Mouse (Mus musculus) heart, embryonic 10.5 days (tissue): ENCODE measurements at regions not wholly inside any gene's neighbourhood (a gene's known extent, or its start where the extent isn't known, plus 50 kb on each side); places are given as distances from the start of the nearest gene placed in this dataset.

Experiments used
- DNase-seq: peaks from one replicate; pipeline ENCODE4 v3.0.0-alpha.2; 2017; ENCODE audit warnings: low spot score
- H3K27ac ChIP-seq: fragments of 300-500 bp; sonication (generic); 2 replicates; pipeline ENCODE4 v1.5.1; 2016; ENCODE audit warnings: mild to moderate bottlenecking
- H3K27me3 ChIP-seq: fragments of 300-500 bp; sonication (generic); 2 replicates; pipeline ENCODE4 v1.6.1; 2016; ENCODE audit warnings: mild to moderate bottlenecking; ENCODE audit not compliant: poor library complexity, insufficient read depth, severe bottlenecking
- H3K36me3 ChIP-seq: fragments of 300-500 bp; sonication (generic); 2 replicates; pipeline ENCODE4 v1.6.1; 2016; ENCODE audit warnings: mild to moderate bottlenecking, moderate library complexity
- H3K4me1 ChIP-seq: fragments of 300-500 bp; sonication (generic); 2 replicates; pipeline ENCODE4 v1.6.1; 2016; ENCODE audit warnings: mild to moderate bottlenecking
- H3K4me3 ChIP-seq: fragments of 300-500 bp; sonication (generic); 2 replicates; pipeline ENCODE4 v1.5.1; 2016; ENCODE audit warnings: mild to moderate bottlenecking, moderate library complexity
- H3K9me3 ChIP-seq: fragments of 300-500 bp; sonication (generic); 2 replicates; pipeline ENCODE4 v1.6.1; 2016; ENCODE audit warnings: mild to moderate bottlenecking, moderate library complexity
- WGBS: fragments of 180-500 bp; shearing (Covaris S2); methylation state at CpG from one replicate; pipeline ENCODE4 v1.1.7; 2016; 5-methylcytosine and 5-hydroxymethylcytosine counted together

GRCm38 (mm10) chr9:100359934-100360716, 126.5 kb downstream of the Il20rb start:
- no peak for DNase-seq
- no peak overlapping the region for H3K4me3 ChIP-seq
- no peak overlapping the region for H3K27ac ChIP-seq
- no peaks in the 10 kb centered on the region for H3K9me3 ChIP-seq
- WGBS, result 77% methylated on average over 9 of the region's 9 CpGs
- 0 out of 2 replicates have a peak, but pooled peaks cover 5% of the 10 kb centered on the region for H3K4me1 ChIP-seq
- H3K27me3 ChIP-seq, result no peaks in the 10 kb centered on the region
- no peaks in the 10 kb centered on the region for H3K36me3 ChIP-seq

- Histone ChIP-seq H3K4me3 (peak overlapping the region; percentile 18; the same call in 1 of the 2 replicates), H3K27ac (no peak overlapping the region), H3K36me3 (no peaks in the 10 kb centered on the region), H3K9me3 (no peaks in the 10 kb centered on the region), H3K4me1 (0 out of 2 replicates have a peak, but pooled peaks cover 5% of the 10 kb centered on the region), H3K27me3 (no peaks in the 10 kb centered on the region)
- WGBS, result 29% methylated on average over 12 of the region's 12 CpGs
- DNase-seq, result no peak
These were observed 129.0 kb downstream of the Il20rb start for GRCm38 (mm10) chr9:100357553-100357952.

- DNase-seq, result no peak
- H3K36me3 ChIP-seq, result no peaks in the 10 kb centered on the region
- H3K27me3 ChIP-seq, result no peaks in the 10 kb centered on the region
- H3K9me3 ChIP-seq, result no peaks in the 10 kb centered on the region
- 70% methylated on average over 8 of the region's 8 CpGs for WGBS
- H3K27ac ChIP-seq, result no peak overlapping the region
- no peak overlapping the region for H3K4me3 ChIP-seq
- no peaks in the 10 kb centered on the region for H3K4me1 ChIP-seq
These were observed 145.8 kb downstream of the Il20rb start for GRCm38 (mm10) chr9:100340796-100341195.

GRCm38 (mm10) chr9:100307765-100308164, 178.8 kb downstream of the Il20rb start:
- WGBS, result 70% methylated on average over 5 of the region's 5 CpGs
- no peaks in the 10 kb centered on the region for H3K9me3 ChIP-seq
- no peak for DNase-seq
- no peaks in the 10 kb centered on the region for H3K4me1 ChIP-seq
- H3K27me3 ChIP-seq, result no peaks in the 10 kb centered on the region
- H3K4me3 ChIP-seq, result no peak overlapping the region
- H3K36me3 ChIP-seq, result no peaks in the 10 kb centered on the region
- H3K27ac ChIP-seq, result no peak overlapping the region

GRCm38 (mm10) chr9:100307364-100307763, 179.2 kb downstream of the Il20rb start:
- 49% methylated on average over 2 of the region's 2 CpGs for WGBS
- no peak overlapping the region for H3K27ac ChIP-seq
- no peaks in the 10 kb centered on the region for H3K4me1 ChIP-seq
- no peaks in the 10 kb centered on the region for H3K36me3 ChIP-seq
- no peak overlapping the region for H3K4me3 ChIP-seq
- no peaks in the 10 kb centered on the region for H3K27me3 ChIP-seq
- DNase-seq, result no peak
- no peaks in the 10 kb centered on the region for H3K9me3 ChIP-seq

GRCm38 (mm10) chr9:100303762-100304161, 182.8 kb downstream of the Il20rb start:
- H3K9me3 ChIP-seq, result no peaks in the 10 kb centered on the region
- H3K27me3 ChIP-seq, result no peaks in the 10 kb centered on the region
- no peak for DNase-seq
- no peak overlapping the region for H3K27ac ChIP-seq
- no peaks in the 10 kb centered on the region for H3K4me1 ChIP-seq
- no peaks in the 10 kb centered on the region for H3K36me3 ChIP-seq
- no peak overlapping the region for H3K4me3 ChIP-seq
- WGBS, result 76% methylated on average over 6 of the region's 6 CpGs

- 65% methylated on average over 12 of the region's 12 CpGs for WGBS
- H3K4me3 ChIP-seq, result no peak overlapping the region
- DNase-seq, result no peak
- no peaks in the 10 kb centered on the region for H3K27me3 ChIP-seq
- no peaks in the 10 kb centered on the region for H3K9me3 ChIP-seq
- H3K4me1 ChIP-seq, result no peaks in the 10 kb centered on the region
- no peak overlapping the region for H3K27ac ChIP-seq
- H3K36me3 ChIP-seq, result no peaks in the 10 kb centered on the region
These were observed 185.0 kb downstream of the Il20rb start for GRCm38 (mm10) chr9:100301613-100302012.

GRCm38 (mm10) chr9:100277361-100277760, 209.2 kb downstream of the Il20rb start:
- Histone ChIP-seq H3K27me3 (no peaks in the 10 kb centered on the region), H3K4me3 (no peak overlapping the region), H3K27ac (no peak overlapping the region), H3K4me1 (peaks cover 7% of the 10 kb centered on the region), H3K36me3 (no peaks in the 10 kb centered on the region), H3K9me3 (no peaks in the 10 kb centered on the region)
- DNase-seq, result no peak
- WGBS, result 66% methylated on average over 13 of the region's 13 CpGs

GRCm38 (mm10) chr9:100266528-100267387, 219.8 kb downstream of the Il20rb start:
- WGBS, result 44% methylated on average over 16 of the region's 16 CpGs
- no peaks in the 10 kb centered on the region for H3K9me3 ChIP-seq
- no peaks in the 10 kb centered on the region for H3K4me1 ChIP-seq
- no peak for DNase-seq
- no peak overlapping the region for H3K4me3 ChIP-seq
- no peaks in the 10 kb centered on the region for H3K36me3 ChIP-seq
- no peaks in the 10 kb centered on the region for H3K27me3 ChIP-seq
- H3K27ac ChIP-seq, result no peak overlapping the region

- H3K27ac ChIP-seq, result no peak overlapping the region
- no peaks in the 10 kb centered on the region for H3K36me3 ChIP-seq
- H3K9me3 ChIP-seq, result no peaks in the 10 kb centered on the region
- H3K27me3 ChIP-seq, result no peaks in the 10 kb centered on the region
- H3K4me3 ChIP-seq, result no peak overlapping the region
- no peak for DNase-seq
- H3K4me1 ChIP-seq, result no peaks in the 10 kb centered on the region
- 81% methylated on average over 10 of the region's 10 CpGs for WGBS
These were observed 234.2 kb downstream of the Il20rb start for GRCm38 (mm10) chr9:100252409-100252808.
